Mouse (Mus musculus) adrenal gland, adult 8-10 months (tissue): Measurements from ENCODE around the gene Olfr1224-ps1. TPM values are rescaled to one million over a fixed set of nuclear protein-coding genes. Genes with fewer than 3 reads are reported as not detected.
"Not testable (repeated sequence)": the region's sequence is repeated elsewhere in the genome, so short reads cannot be mapped to it uniquely, and the experiment has no call there.

ENCODE experiments used
- DNase-seq: peaks from one replicate; pipeline ENCODE4 v3.0.0; 2022
- total RNA-seq, 4 experiments: library from RNA; stranded (reverse); gene quantifications; 2 replicates each; pipeline ENCODE4 v1.2.4; 2022

Olfr1224-ps1 gene
- not detected for total RNA-seq

DNA sequence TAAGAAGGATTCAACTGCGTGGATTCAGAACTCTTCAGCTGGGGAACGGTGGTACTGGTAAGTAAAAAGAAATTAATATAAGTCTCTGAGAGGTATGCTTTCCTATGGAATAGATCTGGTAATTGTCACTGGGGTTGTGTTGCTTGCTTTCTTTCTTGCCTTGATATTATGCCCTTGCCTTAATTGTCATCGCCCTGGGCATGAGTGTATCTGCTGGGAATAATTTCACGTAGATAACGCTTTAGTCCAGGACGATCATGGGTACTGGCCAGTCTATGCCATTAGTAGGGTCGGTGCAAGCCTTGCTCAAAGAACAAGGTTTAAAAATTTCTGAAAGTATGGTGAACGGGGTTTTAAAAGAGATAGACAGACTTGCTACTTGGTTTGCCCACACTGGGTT is at the start of gene Olfr1224-ps1:
Olfr1224-ps1 (minus strand) TSS at position 101 of the 400 bp plus-strand sequence.
- not testable (repeated sequence) for DNase-seq

DNA sequence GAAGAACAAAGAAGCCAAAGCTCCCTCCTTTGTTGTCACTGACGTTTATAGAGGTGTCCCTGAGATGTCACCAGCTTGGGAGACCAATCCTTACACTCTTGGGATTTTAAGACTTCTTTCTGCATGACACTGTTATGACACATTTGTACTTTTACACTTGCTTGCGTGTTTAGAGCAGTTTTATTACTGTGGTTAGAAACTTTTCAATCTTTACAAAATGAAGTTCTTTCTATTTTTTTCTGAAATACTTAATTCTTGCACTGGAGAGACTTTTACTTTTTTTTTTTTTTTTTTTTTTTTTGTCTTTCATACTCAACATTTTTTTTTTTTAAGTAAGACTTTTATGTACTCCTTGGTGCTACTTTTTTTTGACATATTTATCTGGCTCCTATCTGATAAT is 36.1 kb upstream of the Olfr1224-ps1 start, which contains the start of gene Olfr1226:
Olfr1226 (minus strand) TSS at position 101 of the 400 bp plus-strand sequence.
- DNase-seq, result no peak

DNA sequence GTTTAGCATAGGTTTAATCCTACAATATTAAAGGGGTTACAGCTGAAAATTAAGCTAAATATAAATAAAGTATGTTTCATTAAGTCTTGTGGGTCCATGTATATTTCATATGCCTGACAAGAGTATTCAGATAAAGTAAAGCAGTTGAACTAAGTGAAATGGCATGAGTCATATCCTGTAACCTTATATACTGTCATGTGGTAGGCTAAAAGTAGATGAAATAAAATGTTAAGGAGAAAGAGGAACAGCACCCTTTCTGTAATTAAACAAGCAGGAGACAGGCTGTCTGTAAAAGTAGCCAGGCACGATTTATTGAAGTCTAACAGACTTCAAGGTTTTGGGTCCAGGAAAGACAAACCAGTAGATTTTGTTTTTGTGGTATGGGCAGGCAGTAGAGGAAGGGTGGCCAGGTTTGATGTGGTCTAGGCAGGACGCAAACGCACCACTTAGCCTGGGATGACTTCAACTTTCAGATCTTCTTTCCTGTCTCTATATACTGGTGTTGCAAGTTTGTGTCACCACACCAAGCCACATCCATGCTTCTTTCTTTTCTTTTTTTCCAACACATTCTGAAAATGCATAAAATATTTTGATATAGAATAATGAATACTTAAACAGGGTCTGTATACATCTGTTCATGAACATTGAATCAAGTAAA is 32.6 kb upstream of the Olfr1224-ps1 start:
- no peak for DNase-seq

DNA sequence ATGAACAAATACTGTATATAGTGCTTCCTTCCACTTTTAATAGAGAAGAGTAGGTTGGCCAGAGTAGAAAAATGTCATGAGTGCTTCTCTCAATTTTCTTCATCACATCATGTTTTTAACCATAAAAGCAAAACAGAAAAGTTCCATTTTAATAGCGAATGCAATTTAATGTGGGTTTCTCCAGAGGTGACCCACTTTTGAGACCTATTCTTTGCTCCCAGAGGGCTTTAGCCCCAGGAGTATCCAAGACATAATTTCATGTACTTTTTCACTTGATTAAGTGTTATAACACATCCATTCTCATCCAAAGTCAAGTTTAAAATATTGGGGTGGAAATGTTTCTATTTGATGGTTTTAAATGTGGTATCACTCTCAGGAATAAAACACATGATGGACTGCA is 10.7 kb upstream of the Olfr1224-ps1 start, which contains the start of gene Olfr1225:
Olfr1225 (minus strand) TSS at position 101 of the 400 bp plus-strand sequence.
- no peak for DNase-seq

DNA sequence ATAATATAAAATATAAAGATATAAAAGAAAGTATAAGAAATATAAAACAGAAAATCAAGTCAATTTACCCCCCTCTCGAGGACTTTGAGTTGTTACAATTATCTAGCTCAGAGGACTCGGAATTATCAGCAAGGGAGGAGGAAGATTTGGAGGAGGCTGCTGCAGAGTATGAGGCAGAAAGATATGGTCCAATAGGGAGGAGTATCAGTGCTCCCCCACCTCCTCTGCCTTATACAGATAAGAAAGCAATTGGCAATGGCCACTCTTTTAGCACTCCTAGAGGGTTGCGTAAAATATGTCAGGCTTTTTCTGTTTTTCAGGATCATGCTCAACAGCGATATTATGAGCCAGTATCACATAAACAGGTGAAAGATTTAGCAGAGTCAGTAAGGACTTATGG is 820 bp upstream of the Olfr1224-ps1 start:
- DNase-seq, result not testable (repeated sequence)

DNA sequence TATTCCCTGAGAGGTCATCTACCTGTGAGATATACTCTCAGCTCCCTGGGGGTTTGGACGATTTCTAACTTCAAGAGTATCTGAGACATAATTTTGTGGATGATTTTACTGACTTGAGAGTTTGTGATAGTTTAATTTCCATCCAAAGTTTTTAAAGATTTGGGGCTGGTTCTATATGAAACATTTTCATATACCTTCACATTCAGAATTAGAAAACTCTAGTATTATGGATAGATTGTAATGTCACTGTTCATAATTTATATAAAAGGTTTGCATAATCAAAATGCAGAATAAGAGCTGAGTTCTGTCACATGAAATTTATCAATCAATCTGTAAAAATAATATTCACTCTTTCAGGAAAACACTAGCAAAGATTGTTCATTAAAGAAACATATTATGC is 12.4 kb downstream of the Olfr1224-ps1 start, which contains the start of gene Olfr1223:
Olfr1223 (minus strand) TSS at position 101 of the 400 bp plus-strand sequence.
- no peak for DNase-seq

DNA sequence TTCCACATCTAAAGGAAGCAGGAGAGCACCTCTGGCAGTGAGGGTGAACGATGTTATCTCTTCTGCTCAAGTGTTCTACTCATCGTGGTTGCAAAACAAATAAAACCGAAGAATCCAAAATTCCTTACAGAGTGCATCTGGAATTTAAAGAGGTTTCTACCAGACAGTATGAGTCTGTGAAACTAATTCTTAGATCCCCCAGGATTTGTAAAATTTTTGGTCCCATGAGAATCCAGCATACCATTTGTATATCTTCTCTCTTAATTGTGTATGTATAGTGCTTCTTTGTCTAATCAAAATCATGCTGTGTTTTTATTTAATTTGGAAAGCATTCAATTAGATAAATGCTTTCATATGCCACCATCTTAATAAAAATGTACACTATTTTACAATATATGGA is 30.9 kb downstream of the Olfr1224-ps1 start, which contains the start of gene Olfr1222:
Olfr1222 (minus strand) TSS at position 101 of the 400 bp plus-strand sequence.
- no peak for DNase-seq

DNA sequence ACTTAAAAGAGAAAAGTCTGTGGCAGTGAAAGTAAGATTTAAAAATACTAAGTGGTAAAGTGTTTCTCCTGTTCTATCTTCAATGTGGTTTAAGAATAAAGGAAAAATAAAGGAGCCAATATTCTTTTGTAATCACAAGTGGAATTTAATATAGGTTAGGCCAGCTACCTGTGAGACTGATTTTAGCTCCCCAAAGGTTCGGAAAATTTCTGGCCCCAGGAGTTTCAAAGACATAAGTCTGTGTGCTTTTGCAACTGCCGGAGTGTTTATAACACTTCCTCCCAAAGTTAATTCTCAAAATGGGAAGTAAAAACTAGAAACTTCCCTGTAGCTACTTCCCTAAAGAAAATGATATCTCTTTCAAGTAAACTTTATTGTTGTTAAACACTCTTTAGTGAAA is 46.7 kb downstream of the Olfr1224-ps1 start, which contains the start of gene Olfr1221:
Olfr1221 (minus strand) TSS at position 101 of the 400 bp plus-strand sequence.
- DNase-seq, result no peak

DNA sequence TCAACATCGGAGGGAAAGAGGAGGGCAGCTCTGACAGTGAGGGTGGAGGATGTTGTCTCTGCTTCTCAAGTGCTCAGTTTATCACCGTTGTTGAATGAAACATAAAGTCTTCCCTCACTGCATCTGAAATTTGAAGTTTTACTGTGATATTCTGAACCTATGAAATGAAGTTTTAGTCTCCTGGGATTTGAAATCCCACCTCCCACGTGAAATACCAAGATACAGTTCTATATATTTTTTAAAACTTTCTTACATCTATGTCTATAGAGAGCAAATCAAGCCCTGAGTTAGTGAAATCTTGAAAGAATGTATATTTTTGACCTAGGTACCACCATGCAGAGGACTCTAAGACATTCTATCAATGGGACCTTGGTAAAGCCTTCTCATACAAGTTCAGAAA is 57.2 kb downstream of the Olfr1224-ps1 start, which contains the start of gene Olfr1220:
Olfr1220 (minus strand) TSS at position 101 of the 400 bp plus-strand sequence.
- no peak for DNase-seq

DNA sequence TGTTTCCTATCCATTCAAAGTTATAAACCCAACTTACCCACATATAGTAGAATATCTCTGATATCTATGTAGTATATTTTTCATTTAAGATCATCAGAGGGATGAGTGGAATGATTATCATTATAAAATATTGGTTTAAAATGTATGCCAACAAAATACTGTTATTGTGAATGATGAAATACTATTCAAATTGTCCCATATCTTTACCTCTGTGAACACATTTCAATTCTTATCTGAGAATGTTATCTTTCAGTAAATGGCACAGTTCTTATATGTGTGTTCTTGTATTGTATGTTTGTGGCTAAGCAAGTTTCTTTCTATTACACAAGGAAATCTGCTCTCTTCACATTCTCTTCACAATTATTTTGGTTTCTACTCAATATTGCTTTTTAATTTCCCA is 58.2 kb downstream of the Olfr1224-ps1 start:
- no peak for DNase-seq

Other genes with a start within 250 kb of the Olfr1224-ps1 start
- gene Olfr1209, start 248.9 kb downstream of the Olfr1224-ps1 start, total RNA-seq, result not detected
- gene Olfr1211, start 226.0 kb downstream of the Olfr1224-ps1 start, total RNA-seq, result not detected
- not detected for gene Olfr1212, start 210.1 kb downstream of the Olfr1224-ps1 start, total RNA-seq
- not detected for gene Gm13762, start 183.8 kb downstream of the Olfr1224-ps1 start, total RNA-seq
- gene Olfr1214, start 171.4 kb downstream of the Olfr1224-ps1 start, total RNA-seq, result not detected
- not detected for gene Olfr1215, start 157.1 kb downstream of the Olfr1224-ps1 start, total RNA-seq
- not detected for gene Olfr1216, start 145.8 kb downstream of the Olfr1224-ps1 start, total RNA-seq
- not detected for gene Olfr1217, start 132.0 kb downstream of the Olfr1224-ps1 start, total RNA-seq
- gene Olfr1218, start 102.9 kb downstream of the Olfr1224-ps1 start, total RNA-seq, result not detected
- gene Olfr1219, start 80.6 kb downstream of the Olfr1224-ps1 start, total RNA-seq, result not detected
- not detected for gene Olfr1220, start 57.3 kb downstream of the Olfr1224-ps1 start, total RNA-seq
- not detected for gene Olfr1221, start 46.8 kb downstream of the Olfr1224-ps1 start, total RNA-seq
- not detected for gene Olfr1222, start 31.0 kb downstream of the Olfr1224-ps1 start, total RNA-seq
- not detected for gene Olfr1223, start 12.5 kb downstream of the Olfr1224-ps1 start, total RNA-seq
- not detected for gene Olfr1225, start 10.6 kb upstream of the Olfr1224-ps1 start, total RNA-seq
- not detected for gene Olfr1226, start 36.0 kb upstream of the Olfr1224-ps1 start, total RNA-seq
- not detected for gene Olfr1228, start 90.0 kb upstream of the Olfr1224-ps1 start, total RNA-seq
- not detected for gene Olfr1229, start 123.9 kb upstream of the Olfr1224-ps1 start, total RNA-seq
- not detected for gene Olfr1230, start 133.2 kb upstream of the Olfr1224-ps1 start, total RNA-seq
- gene Olfr1231, start 143.0 kb upstream of the Olfr1224-ps1 start, total RNA-seq, result not detected
- gene Olfr1232, start 165.6 kb upstream of the Olfr1224-ps1 start, total RNA-seq, result not detected
- not detected for gene Olfr1233, start 178.3 kb upstream of the Olfr1224-ps1 start, total RNA-seq
- gene Olfr1234, start 200.8 kb upstream of the Olfr1224-ps1 start, total RNA-seq, result not detected
- not detected for gene Olfr1238, start 245.6 kb upstream of the Olfr1224-ps1 start, total RNA-seq